Comparison of ENCODE assay signal across 8 mouse cellular contexts in genomic region chr14:76622634-76623291, GRCm38 (mm10).
DNase-seq lines count a peak whose midpoint lies in the region; ATAC-seq lines count a peak whose summit lies in the region.

No protein-coding gene starts in this region.

- H3K36me3 ChIP-seq in limb, embryonic 11.5 days (ENCODE audit: control insufficient read depth, insufficient read depth, low read length), result no peaks in the 10 kb centered on the region
- H3K36me3 ChIP-seq in neural tube, embryonic 11.5 days (ENCODE audit: control insufficient read depth, insufficient read depth, low read length), result no peaks in the 10 kb centered on the region

- peaks cover 30% of the 10 kb centered on the region for H3K4me1 ChIP-seq in limb, embryonic 11.5 days (ENCODE audit: control insufficient read depth, insufficient read depth, low read length)
- peaks cover 22% of the 10 kb centered on the region for H3K4me1 ChIP-seq in neural tube, embryonic 11.5 days (ENCODE audit: control insufficient read depth, insufficient read depth, low read length)

- 0 out of 2 replicates have a peak, but pooled peaks have one; percentile 29 for ATAC-seq in limb, embryonic 11.5 days (ENCODE audit: insufficient number of reproducible peaks, low FRiP score, low TSS enrichment, low read depth)
- no peak for ATAC-seq in neural tube, embryonic 11.5 days (ENCODE audit: insufficient read depth, low FRiP score, low TSS enrichment)
- no peak for ATAC-seq in inflammation-experienced regulatory T-cells, adult 6 months

- H3K9ac ChIP-seq in limb, embryonic 11.5 days (ENCODE audit: low read length), result peak overlapping the region; percentile 43
- H3K9ac ChIP-seq in neural tube, embryonic 11.5 days (ENCODE audit: low read length), result peak overlapping the region; percentile 42

- no peaks in the 10 kb centered on the region for H3K27me3 ChIP-seq in limb, embryonic 11.5 days (ENCODE audit: control insufficient read depth, insufficient read depth, low read length)
- no peaks in the 10 kb centered on the region for H3K27me3 ChIP-seq in neural tube, embryonic 11.5 days (ENCODE audit: control insufficient read depth, insufficient read depth, low read length)

- no peaks in the 10 kb centered on the region for H3K9me3 ChIP-seq in limb, embryonic 11.5 days (ENCODE audit: control insufficient read depth, low read length)
- H3K9me3 ChIP-seq in neural tube, embryonic 11.5 days (ENCODE audit: control insufficient read depth, low read length), result no peaks in the 10 kb centered on the region

- peak overlapping the region; percentile 18; the same call in 1 of the 2 replicates for H3K4me2 ChIP-seq in limb, embryonic 11.5 days (ENCODE audit: low read depth, severe bottlenecking)
- peak overlapping the region; percentile 25; the same call in 1 of the 2 replicates for H3K4me2 ChIP-seq in neural tube, embryonic 11.5 days (ENCODE audit: low read depth)

- peak; percentile 39 for DNase-seq in ES-CJ7 (ENCODE audit: low read depth, low spot score)
- peak; percentile 79 for DNase-seq in embryo, embryonic 10 days (ENCODE audit: low spot score)
- DNase-seq in heart, postnatal 4 days, result peak; percentile 27
- peak; percentile 76 for DNase-seq in limb, embryonic 11.5 days (ENCODE audit: low spot score)
- DNase-seq in neural tube, embryonic 11.5 days (ENCODE audit: low spot score), result peak; percentile 65
- DNase-seq in right cerebral cortex, postnatal 14 days, result no peak
- no peak for DNase-seq in right cerebral cortex, postnatal 36 days (ENCODE audit: low spot score in 2 of 2)

- H3K4me3 ChIP-seq in limb, embryonic 11.5 days (ENCODE audit: low read depth, low read length), result no peak overlapping the region
- H3K4me3 ChIP-seq in neural tube, embryonic 11.5 days (ENCODE audit: low read depth, low read length), result no peak overlapping the region

- H3K27ac ChIP-seq in limb, embryonic 11.5 days (replicated peaks; ENCODE audit: low read depth, low read length), result peak overlapping the region; percentile 93
- H3K27ac ChIP-seq in neural tube, embryonic 11.5 days (ENCODE audit: low read depth, low read length), result peak overlapping the region; percentile 71

- WGBS in limb, embryonic 11.5 days, result 3% methylated on average over 11 of the region's 11 CpGs
- 1% methylated on average over 11 of the region's 11 CpGs for WGBS in neural tube, embryonic 11.5 days

Comparison
In these comparisons a context has a peak if more than half of its experiments do, and no peak if none do; other contexts are left out.
1. DNase-seq: peak in ES-CJ7 (single experiment), embryo, embryonic 10 days (single experiment), heart, postnatal 4 days (single experiment), limb, embryonic 11.5 days (single experiment) and neural tube, embryonic 11.5 days (single experiment); none in right cerebral cortex, postnatal 14 days (single experiment) and right cerebral cortex, postnatal 36 days (0 of 2).